In genomic region chr1:150099374-150099773, GRCm38 (mm10) we compare ENCODE assay signal across 8 mouse cellular contexts. TPM values are rescaled to one million over a fixed set of nuclear protein-coding genes. Genes with fewer than 3 reads are reported as not detected.
DNase-seq lines count a peak whose midpoint lies in the region; ATAC-seq lines count a peak whose summit lies in the region.

No protein-coding gene starts in this region.

- intact Hi-C loops in left cerebral cortex, postnatal 14 days (cut with DNase I), result loop anchor here (10.0 kb wide), 1 partner anchor 105 kb away; no protein-coding TSS in a partner anchor

- no peak overlapping the region for H3K9ac ChIP-seq in liver, embryonic 11.5 days (ENCODE audit: low read depth, low read length)
- H3K9ac ChIP-seq in neural tube, embryonic 15.5 days (replicated peaks), result peak overlapping the region; percentile 48; the same call in 1 of the 2 replicates

- no peaks in the 10 kb centered on the region for H3K4me1 ChIP-seq in liver, embryonic 11.5 days (replicated peaks; ENCODE audit: control insufficient read depth, insufficient read depth, low read length)
- H3K4me1 ChIP-seq in embryonic facial prominence, embryonic 10.5 days, result peaks cover 16% of the 10 kb centered on the region
- H3K4me1 ChIP-seq in limb, embryonic 10.5 days, result peaks cover 9% of the 10 kb centered on the region
- H3K4me1 ChIP-seq in neural tube, embryonic 15.5 days, result peaks cover 11% of the 10 kb centered on the region

- H3K4me3 ChIP-seq in liver, embryonic 11.5 days (ENCODE audit: low read depth, low read length), result peak overlapping the region; percentile 44
- peak overlapping the region; percentile 65 for H3K4me3 ChIP-seq in embryonic facial prominence, embryonic 10.5 days
- peak overlapping the region; percentile 56 for H3K4me3 ChIP-seq in limb, embryonic 10.5 days
- H3K4me3 ChIP-seq in neural tube, embryonic 15.5 days (replicated peaks), result peak overlapping the region; percentile 52

- WGBS in liver, embryonic 11.5 days, result 4% methylated on average over 9 of the region's 9 CpGs
- 1% methylated on average over 9 of the region's 9 CpGs for WGBS in embryonic facial prominence, embryonic 10.5 days
- 3% methylated on average over 9 of the region's 9 CpGs for WGBS in limb, embryonic 10.5 days
- WGBS in neural tube, embryonic 15.5 days, result 2% methylated on average over 9 of the region's 9 CpGs

- peak overlapping the region; percentile 67 for H3K4me2 ChIP-seq in liver, embryonic 11.5 days
- peak overlapping the region; percentile 98 for H3K4me2 ChIP-seq in neural tube, embryonic 15.5 days

- no peaks in the 10 kb centered on the region for H3K36me3 ChIP-seq in liver, embryonic 11.5 days (ENCODE audit: control insufficient read depth, insufficient read depth, low read length)
- no peaks in the 10 kb centered on the region for H3K36me3 ChIP-seq in embryonic facial prominence, embryonic 10.5 days (replicated peaks)
- H3K36me3 ChIP-seq in limb, embryonic 10.5 days, result no peaks in the 10 kb centered on the region
- H3K36me3 ChIP-seq in neural tube, embryonic 15.5 days, result no peaks in the 10 kb centered on the region

- no peak for DNase-seq in liver, embryonic 11.5 days (ENCODE audit: low spot score)
- no peak for DNase-seq in liver
- DNase-seq in embryonic facial prominence, embryonic 10.5 days (ENCODE audit: low spot score), result no peak
- no peak for DNase-seq in limb, embryonic 10.5 days (ENCODE audit: low spot score)
- no peak for DNase-seq in cerebellum, postnatal 4 days (ENCODE audit: low spot score in 2 of 2)
- DNase-seq in left cerebral cortex, postnatal 14 days (ENCODE audit: low spot score in 2 of 2), result no peak
- no peak for DNase-seq in urinary bladder, postnatal 14 days (ENCODE audit: low spot score)

- no peaks in the 10 kb centered on the region for H3K9me3 ChIP-seq in liver, embryonic 11.5 days (ENCODE audit: control insufficient read depth, low read length)
- no peaks in the 10 kb centered on the region for H3K9me3 ChIP-seq in embryonic facial prominence, embryonic 10.5 days
- H3K9me3 ChIP-seq in limb, embryonic 10.5 days (replicated peaks), result no peaks in the 10 kb centered on the region
- no peaks in the 10 kb centered on the region for H3K9me3 ChIP-seq in neural tube, embryonic 15.5 days (replicated peaks)

- H3K27ac ChIP-seq in liver, embryonic 11.5 days (ENCODE audit: low read depth, low read length), result no peak overlapping the region
- peak overlapping the region; percentile 70 for H3K27ac ChIP-seq in embryonic facial prominence, embryonic 10.5 days (replicated peaks)
- H3K27ac ChIP-seq in limb, embryonic 10.5 days, result peak overlapping the region; percentile 47; the same call in 1 of the 2 replicates
- H3K27ac ChIP-seq in neural tube, embryonic 15.5 days (replicated peaks), result no peak overlapping the region

- peak; percentile 35 for ATAC-seq in liver, embryonic 11.5 days (replicated peaks; ENCODE audit: low FRiP score)
- ATAC-seq in neural tube, embryonic 15.5 days (ENCODE audit: low FRiP score), result peak; percentile 28; the same call in 1 of the 2 replicates

- H3K27me3 ChIP-seq in liver, embryonic 11.5 days (replicated peaks; ENCODE audit: control insufficient read depth, insufficient read depth, low read length), result no peaks in the 10 kb centered on the region
- H3K27me3 ChIP-seq in embryonic facial prominence, embryonic 10.5 days (replicated peaks; ENCODE audit: low read depth, poor library complexity, severe bottlenecking), result peaks cover 6% of the 10 kb centered on the region; the same call in 1 of the 2 replicates
- H3K27me3 ChIP-seq in limb, embryonic 10.5 days (ENCODE audit: low read depth, poor library complexity, severe bottlenecking), result peaks cover 14% of the 10 kb centered on the region; the same call in 1 of the 2 replicates
- no peaks in the 10 kb centered on the region for H3K27me3 ChIP-seq in neural tube, embryonic 15.5 days (replicated peaks)

RNA-seq across cellular contexts. Expression of gene Ptgs2, which starts 0.5 kb away (rescaled TPM):
- 0.16 and 0.42 TPM in 2 replicates for polyA plus RNA-seq in liver, embryonic 11.5 days (2014; fragmentation: Nextera tagmentation; extraction: Ambion mirVana)
- polyA plus RNA-seq in embryonic facial prominence, embryonic 10.5 days (2016; fragmentation: Nextera tagmentation; extraction: Ambion mirVana), result 0.16 and 0.25 TPM in 2 replicates
- polyA plus RNA-seq in limb, embryonic 10.5 days (2016; fragmentation: Nextera tagmentation; extraction: Ambion mirVana), result not detected in 2 replicates
- polyA plus RNA-seq in neural tube, embryonic 15.5 days (2015; fragmentation: Nextera tagmentation; extraction: Ambion mirVana), result 0.03 and 0.22 TPM in 2 replicates
- total RNA-seq in left cerebral cortex, postnatal 14 days (2021), result 1 to 10 TPM; 5.8 to 8.7 TPM

Comparison
In these comparisons a context has a peak if more than half of its experiments do, and no peak if none do; other contexts are left out.
1. H3K27ac ChIP-seq: peak in embryonic facial prominence, embryonic 10.5 days (single experiment) and limb, embryonic 10.5 days (single experiment); none in liver, embryonic 11.5 days (single experiment) and neural tube, embryonic 15.5 days (single experiment).
2. Peak in every context shown above with its lines, with median percentiles within 50 percentile points of each other: H3K4me3 ChIP-seq.